Mouse (Mus musculus) neural tube, embryonic 13.5 days (tissue): Measurements from ENCODE around the gene Rpl36al. TPM values are rescaled to one million over a fixed set of nuclear protein-coding genes. Genes with fewer than 3 reads are reported as not detected.

ENCODE experiments used
- ATAC-seq: fragments of 200-750 bp; cut with Nextera tagmentation; 2 replicates; pipeline ENCODE4 v1.8.0; 2017; ENCODE audit warnings: low read depth, mild to moderate bottlenecking, moderate TSS enrichment, moderate library complexity
- H3K27ac ChIP-seq: fragments of 300-500 bp; sonication (generic); replicated peaks from 2 replicates; pipeline ENCODE4 v1.5.1; 2015; ENCODE audit warnings: moderate library complexity, mild to moderate bottlenecking, inconsistent platforms
- H3K27me3 ChIP-seq: fragments of 300-500 bp; sonication (generic); 2 replicates; pipeline ENCODE4 v1.6.1; 2015; ENCODE audit warnings: mild to moderate bottlenecking, inconsistent platforms
- H3K36me3 ChIP-seq: fragments of 300-500 bp; sonication (generic); 2 replicates; pipeline ENCODE4 v1.6.1; 2015; ENCODE audit warnings: mild to moderate bottlenecking, inconsistent platforms
- H3K4me1 ChIP-seq: fragments of 300-500 bp; sonication (generic); replicated peaks from 2 replicates; pipeline ENCODE4 v1.6.1; 2015; ENCODE audit warnings: inconsistent platforms
- H3K4me2 ChIP-seq: fragments of 300-500 bp; sonication (generic); 2 replicates; pipeline ENCODE4 v1.6.1; 2015; ENCODE audit warnings: inconsistent platforms, mild to moderate bottlenecking, moderate library complexity
- H3K4me3 ChIP-seq: fragments of 300-500 bp; sonication (generic); 2 replicates; pipeline ENCODE4 v1.5.1; 2015; ENCODE audit warnings: mild to moderate bottlenecking, inconsistent platforms
- H3K9ac ChIP-seq: fragments of 300-500 bp; sonication (generic); 2 replicates; pipeline ENCODE4 v1.6.1; 2015; ENCODE audit warnings: moderate library complexity, mild to moderate bottlenecking, inconsistent platforms
- H3K9me3 ChIP-seq: fragments of 300-500 bp; sonication (generic); 2 replicates; pipeline ENCODE4 v1.6.1; 2016; ENCODE audit warnings: inconsistent platforms
- WGBS: fragments of 180-500 bp; shearing (Covaris S2); methylation state at CpG from one replicate; pipeline ENCODE4 v1.1.7; 2015; 5-methylcytosine and 5-hydroxymethylcytosine counted together
- microRNA-seq: library from miRNA; unstranded; fragments of <30 nt; microRNA quantifications from one replicate; pipeline ENCODE4, GENCODE M21; 2016
- polyA plus RNA-seq: library from polyadenylated mRNA; unstranded; fragments of >200 nt; fragmentation: Nextera tagmentation; extraction: Ambion mirVana; gene quantifications from 2 replicates; pipeline ENCODE4 v1.2.1, GENCODE M21; 2015

Gene Rpl36al
- polyA plus RNA-seq, 1 experiment from 2014 or later = 474 TPM

DNA sequence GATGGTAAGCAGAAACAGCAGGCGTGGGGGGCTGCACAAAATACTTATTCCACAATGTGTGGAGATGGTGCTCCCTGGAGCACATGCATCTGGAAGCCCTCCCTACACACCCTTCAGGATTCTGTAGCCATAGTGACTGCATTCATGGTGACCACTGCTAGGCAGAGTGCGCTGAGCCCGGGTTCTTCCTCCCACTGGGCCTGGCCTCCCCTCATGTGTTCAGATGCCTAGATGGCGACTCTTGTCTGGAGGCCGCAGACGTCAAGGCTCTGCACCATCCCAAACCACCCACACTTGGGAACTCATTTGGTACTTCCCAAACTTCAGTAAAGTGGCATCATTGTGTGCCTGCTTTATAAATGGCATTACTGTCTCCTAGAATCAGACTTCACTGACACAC, 40.4 kb downstream of the Rpl36al start:
- 71% methylated on average over 6 of the region's 6 CpGs for WGBS
- Histone ChIP-seq H3K4me3 (no peak overlapping the region), H3K27me3 (no peaks in the 10 kb centered on the region)

DNA sequence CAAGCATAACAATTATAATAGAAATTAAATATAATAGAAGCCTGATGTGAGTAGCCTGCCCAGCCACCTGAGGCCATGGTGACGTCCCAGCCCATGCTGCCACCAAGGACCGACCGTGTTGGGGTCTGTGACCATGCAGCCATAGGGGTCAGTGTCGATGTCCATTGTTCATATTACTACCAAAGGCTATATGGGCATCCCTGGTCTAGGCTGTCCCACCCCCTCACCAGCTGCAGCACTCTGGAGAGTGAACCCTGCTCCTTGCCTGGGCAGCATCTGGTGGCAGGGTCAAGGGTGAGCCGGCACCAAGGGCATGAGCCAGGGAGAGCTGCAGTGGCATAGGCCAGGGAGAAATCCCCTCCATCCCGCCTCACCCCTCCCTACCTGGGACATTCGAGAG, 44.0 kb downstream of the Rpl36al start:
- no peaks in the 10 kb centered on the region for H3K9me3 ChIP-seq
- ATAC-seq = no peak
- 90% methylated on average over 7 of the region's 7 CpGs for WGBS

More for the DNA sequence above, 40.4 kb downstream of the Rpl36al start:
- no peaks in the 10 kb centered on the region for H3K36me3 ChIP-seq
- no peak overlapping the region for H3K4me2 ChIP-seq
- H3K9me3 ChIP-seq = no peaks in the 10 kb centered on the region
- H3K9ac ChIP-seq = no peak overlapping the region
- peaks cover 5% of the 10 kb centered on the region for H3K4me1 ChIP-seq
- no peak overlapping the region for H3K27ac ChIP-seq
- no peak for ATAC-seq

DNA sequence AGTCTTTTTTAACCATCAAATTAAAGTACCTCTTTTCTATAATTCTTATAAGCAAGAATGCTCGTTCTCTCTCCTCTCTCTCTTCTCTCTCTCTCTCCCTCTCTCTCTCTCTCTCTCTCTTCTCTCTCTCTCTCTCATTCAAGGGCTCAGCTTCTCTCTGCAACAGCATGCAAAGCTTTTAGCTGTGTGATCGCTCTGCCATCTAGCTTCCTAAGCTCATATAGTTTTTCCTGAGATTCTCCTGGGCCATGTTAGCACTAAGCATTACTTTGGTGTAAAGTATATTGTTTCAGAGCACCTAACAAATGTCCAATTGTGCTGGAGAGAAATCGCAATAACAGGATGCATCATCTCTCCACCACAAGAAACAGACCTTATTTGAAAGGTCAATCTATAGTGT, 44.7 kb downstream of the Rpl36al start:
- 95% methylated on average over 3 of the region's 3 CpGs for WGBS
- no peak for ATAC-seq
- H3K4me1 ChIP-seq = no peaks in the 10 kb centered on the region
- H3K27me3 ChIP-seq = no peaks in the 10 kb centered on the region
- H3K4me3 ChIP-seq = no peak overlapping the region
- H3K9ac ChIP-seq = no peak overlapping the region
- no peaks in the 10 kb centered on the region for H3K9me3 ChIP-seq
- no peak overlapping the region for H3K4me2 ChIP-seq
- no peaks in the 10 kb centered on the region for H3K36me3 ChIP-seq
- H3K27ac ChIP-seq = no peak overlapping the region

More for the DNA sequence above, 44.0 kb downstream of the Rpl36al start:
- Histone ChIP-seq H3K36me3 (no peaks in the 10 kb centered on the region), H3K9ac (no peak overlapping the region), H3K4me3 (no peak overlapping the region), H3K4me2 (no peak overlapping the region), H3K27ac (no peak overlapping the region), H3K4me1 (no peaks in the 10 kb centered on the region), H3K27me3 (no peaks in the 10 kb centered on the region)

Small RNAs within 50 kb of the gene (microRNA-seq; reads per million reads assigned to microRNA genes)
- gene Gm47287 (not detected), gene Gm47295 (not detected)

Other genes starting within 250 kb of the Rpl36al start
- gene Rps29, start 24.9 kb downstream of the Rpl36al start, polyA plus RNA-seq = 1,017 and 1,154 TPM in 2 replicates
- 5.1 and 6.0 TPM in 2 replicates for gene Lrr1, start 15.3 kb downstream of the Rpl36al start, polyA plus RNA-seq
- 38.5 and 42.2 TPM in 2 replicates for gene Mgat2, start 74 bp upstream of the Rpl36al start, polyA plus RNA-seq
- gene Gm49383, start 13.0 kb upstream of the Rpl36al start, polyA plus RNA-seq = 18.1 and 18.2 TPM in 2 replicates
- gene Dnaaf2, start 14.3 kb upstream of the Rpl36al start, polyA plus RNA-seq = 7.0 and 7.6 TPM in 2 replicates
- 15.1 and 16.3 TPM in 2 replicates for gene Gm49384, start 20.2 kb upstream of the Rpl36al start, polyA plus RNA-seq
- gene Pole2, start 44.1 kb upstream of the Rpl36al start, polyA plus RNA-seq = 4.1 and 7.1 TPM in 2 replicates
- gene Klhdc1, start 57.1 kb upstream of the Rpl36al start, polyA plus RNA-seq = 8.4 and 9.8 TPM in 2 replicates
- 293 and 300 TPM in 2 replicates for gene Klhdc2, start 112.6 kb upstream of the Rpl36al start, polyA plus RNA-seq
- gene Nemf, start 173.1 kb upstream of the Rpl36al start, polyA plus RNA-seq = 96.5 and 100 TPM in 2 replicates
- 32.6 and 34.5 TPM in 2 replicates for gene Arf6, start 188.1 kb upstream of the Rpl36al start, polyA plus RNA-seq
- 0.71 and 1.3 TPM in 2 replicates for gene Gm9887, start 188.4 kb upstream of the Rpl36al start, polyA plus RNA-seq